In the genomic region with DNA sequence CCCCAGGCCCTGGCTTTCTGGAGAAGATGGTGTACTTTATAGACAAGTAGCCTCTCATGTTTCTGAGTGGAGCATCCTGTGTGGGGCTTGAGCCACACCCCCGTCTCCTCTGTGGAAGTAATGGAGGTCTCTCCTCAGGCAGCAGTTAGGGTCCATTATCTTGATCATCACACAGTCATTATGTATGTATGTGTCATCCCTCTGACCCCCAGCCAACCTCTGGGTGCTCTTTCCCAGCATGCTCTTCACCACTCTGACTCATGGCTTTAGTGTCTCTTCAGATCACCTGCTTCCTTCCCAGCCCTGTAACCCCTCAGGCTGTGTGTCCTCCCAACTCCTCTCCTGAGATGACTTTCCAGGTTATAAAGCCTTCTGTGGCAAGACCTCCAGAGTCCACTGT, we compare ENCODE assay signal across 14 mouse cellular contexts. TPM values are rescaled to one million over a fixed set of nuclear protein-coding genes. Genes with fewer than 3 reads are reported as not detected.
"Had no signal": no experiment of that assay in that cellular context is flagged by ENCODE, and none has a peak within 500 bp of the region (broad histone marks: within the 10 kb centered on the region; RNA-seq: fewer than 3 reads in every experiment).

No protein-coding gene starts in this region.

- DNase-seq: lung, adult 18-20 months; right cerebral cortex, adult 18-20 months; right cerebral cortex, postnatal 25 days; spleen, adult 18-20 months; thymus, adult 2 months; thymus, postnatal 36 days had no signal

- H3K36me3 ChIP-seq: limb, embryonic 13.5 days; midbrain, embryonic 12.5 days had no signal

- H3K27ac ChIP-seq: kidney, postnatal 0 days; layer of hippocampus, adult 2 months; limb, embryonic 13.5 days; liver, embryonic 14.5 days; midbrain, embryonic 12.5 days had no signal

- H3K4me2 ChIP-seq: limb, embryonic 13.5 days; midbrain, embryonic 12.5 days had no signal

- H3K9me3 ChIP-seq: limb, embryonic 13.5 days; midbrain, embryonic 12.5 days had no signal

- H3K27me3 ChIP-seq: limb, embryonic 13.5 days had no signal

- H3K4me3 ChIP-seq: layer of hippocampus, adult 2 months; limb, embryonic 13.5 days; midbrain, embryonic 12.5 days had no signal

- H3K9ac ChIP-seq: limb, embryonic 13.5 days; liver, embryonic 14.5 days; midbrain, embryonic 12.5 days had no signal

RNA-seq across cellular contexts. Expression of gene Nkx1-2, which starts 42.2 kb away (rescaled TPM):
- polyA plus RNA-seq: liver, adult 2 months; lung, embryonic 16.5 days; stomach, embryonic 14.5 days had no signal
